Mouse (Mus musculus) myocyte (in vitro differentiated cells): ENCODE measurements at regions not wholly inside any gene's neighbourhood (a gene's known extent, or its start where the extent isn't known, plus 50 kb on each side); places are given as distances from the start of the nearest gene placed in this dataset.

Experiments
- H3K27me3 ChIP-seq: one replicate; pipeline ENCODE4 v1.6.1; 2011; ENCODE audit not compliant: control insufficient read depth, insufficient read depth, insufficient read length
- H3K36me3 ChIP-seq: one replicate; pipeline ENCODE4 v1.6.1; 2011; ENCODE audit not compliant: control insufficient read depth, insufficient read depth
- H3K4me2 ChIP-seq: one replicate; pipeline ENCODE4 v1.6.1; 2011; ENCODE audit warnings: low read depth, control low read depth
- H3K4me3 ChIP-seq: one replicate; pipeline ENCODE4 v1.5.1; 2011; ENCODE audit warnings: mild to moderate bottlenecking, control low read depth, moderate library complexity
- H3K79me2 ChIP-seq: one replicate; pipeline ENCODE4 v1.6.1; 2011; ENCODE audit not compliant: control insufficient read depth, insufficient read depth
- H3ac ChIP-seq: one replicate; pipeline ENCODE4 v1.6.1; 2011; ENCODE audit not compliant: control insufficient read depth, insufficient read length
- CEBPB ChIP-seq: IDR thresholded peaks from 2 replicates; pipeline ENCODE4 v1.6.1; 2011; ENCODE audit warnings: mild to moderate bottlenecking, moderate library complexity; ENCODE audit not compliant: poor library complexity, insufficient read depth, severe bottlenecking
- E2F4 ChIP-seq: IDR thresholded peaks from one replicate; pipeline ENCODE4 v1.6.1; 2011; ENCODE audit warnings: mild to moderate bottlenecking, control low read depth, moderate library complexity; ENCODE audit not compliant: insufficient read depth
- MAX ChIP-seq: IDR thresholded peaks from one replicate; pipeline ENCODE4 v1.6.1; 2011; ENCODE audit warnings: low read depth, mild to moderate bottlenecking, control low read depth
- MYOD1 ChIP-seq, 3 experiments: IDR thresholded peaks; one replicate each; pipeline ENCODE4 v1.6.1; 2011; ENCODE audit warnings: control low read depth in 2 of 3, low read depth in 2 of 3, mild to moderate bottlenecking in 2 of 3, moderate library complexity in 1 of 3; ENCODE audit not compliant: insufficient read length in 2 of 3, control insufficient read depth in 1 of 3
- MYOG ChIP-seq, 3 experiments: IDR thresholded peaks; one replicate each; pipeline ENCODE4 v1.6.1; 2011; ENCODE audit warnings: control low read depth in 2 of 3, low read depth in 2 of 3, mild to moderate bottlenecking in 2 of 3; ENCODE audit not compliant: insufficient read length in 2 of 3, control insufficient read depth in 1 of 3, insufficient read depth in 1 of 3
- POLR2A ChIP-seq: IDR thresholded peaks from one replicate; pipeline ENCODE4 v1.6.1; 2011; ENCODE audit warnings: low read depth, mild to moderate bottlenecking, control low read depth, moderate library complexity; ENCODE audit not compliant: insufficient read length
- POLR2AphosphoS2 ChIP-seq: IDR thresholded peaks from one replicate; pipeline ENCODE4 v1.6.1; 2011; ENCODE audit warnings: low read depth, control low read depth; ENCODE audit not compliant: insufficient read length
- REST ChIP-seq: IDR thresholded peaks from one replicate; pipeline ENCODE4 v1.6.1; 2011; ENCODE audit warnings: mild to moderate bottlenecking, control low read depth, moderate library complexity; ENCODE audit not compliant: insufficient read depth, insufficient read length
- SRF ChIP-seq: IDR thresholded peaks from one replicate; pipeline ENCODE4 v1.6.1; 2011; ENCODE audit warnings: low read depth; ENCODE audit not compliant: control insufficient read depth, insufficient read length
- TCF12 ChIP-seq: IDR thresholded peaks from one replicate; pipeline ENCODE4 v1.6.1; 2011; ENCODE audit warnings: mild to moderate bottlenecking, control low read depth; ENCODE audit not compliant: poor library complexity, insufficient read depth, severe bottlenecking
- TCF3 ChIP-seq: IDR thresholded peaks from one replicate; pipeline ENCODE4 v1.6.1; 2011; ENCODE audit warnings: low read depth, control low read depth; ENCODE audit not compliant: insufficient read length
- USF1 ChIP-seq: IDR thresholded peaks from one replicate; pipeline ENCODE4 v1.6.1; 2011; ENCODE audit warnings: low read depth, mild to moderate bottlenecking, control low read depth, moderate library complexity

DNA sequence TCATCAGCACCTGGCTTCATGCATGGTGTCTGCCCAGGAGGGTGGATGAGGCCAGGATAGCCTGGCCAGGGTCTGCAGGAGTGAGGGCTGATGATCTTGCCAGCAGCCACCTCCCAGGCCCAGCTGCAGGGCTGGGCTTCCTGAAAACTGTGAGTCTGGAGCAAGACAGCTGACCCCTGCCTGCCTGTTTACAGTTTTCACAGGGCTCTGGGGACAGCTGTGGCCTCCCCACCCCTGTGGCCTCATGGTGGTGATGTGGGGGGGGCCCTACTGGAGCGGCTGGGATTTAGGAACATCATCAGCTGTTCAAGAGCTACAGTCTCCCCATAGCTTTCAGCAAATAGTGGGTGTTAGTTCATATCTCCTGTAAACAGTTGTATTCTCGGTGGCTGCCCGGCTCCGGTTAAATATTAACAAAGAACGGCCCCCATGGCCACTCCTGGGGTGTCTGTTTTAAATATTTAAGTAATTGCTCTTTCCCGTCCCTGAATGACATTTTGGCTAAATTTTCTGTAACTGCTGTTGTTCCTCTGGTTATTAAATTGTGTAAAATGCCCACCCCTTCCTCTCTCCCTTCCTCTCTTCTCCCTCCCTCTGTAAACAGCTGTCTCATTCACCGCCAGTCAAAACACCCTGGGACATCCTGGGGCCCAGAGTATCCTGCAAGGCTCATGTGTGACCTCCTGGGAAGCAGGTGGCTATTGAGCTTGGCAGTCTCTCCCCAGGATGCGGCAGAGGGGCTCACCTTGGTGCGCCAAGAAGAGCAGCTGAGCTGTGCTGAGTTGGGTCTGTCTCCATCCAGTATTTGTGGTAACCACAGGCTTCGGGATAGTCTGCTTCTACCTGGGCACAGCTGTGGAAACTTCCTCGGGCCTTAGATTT, 57.9 kb upstream of the Pcsk6 start:
- H3K27me3 ChIP-seq = no peaks in the 10 kb centered on the region
- TF ChIP-seq CEBPB (no peak), E2F4 (no peak), MYOD1 (IDR thresholded peaks at IDR 0.05; ENCODE audit: control insufficient read depth in 1 of 3, insufficient read length in 2 of 3, low read depth in 2 of 3) (peak in 2 of 3 experiments; percentile 60 to 86), SRF (no peak), POLR2A (no peak), POLR2AphosphoS2 (no peak), MYOG (IDR thresholded peaks at IDR 0.05; ENCODE audit: control insufficient read depth in 1 of 3, insufficient read depth in 1 of 3, insufficient read length in 2 of 3, low read depth in 2 of 3) (peak; percentile 29 to 96 (median 72)), MAX (no peak), USF1 (no peak), TCF3 (peak; percentile 72), TCF12 (peak; percentile 65), REST (no peak)

More for the DNA sequence above, 57.9 kb upstream of the Pcsk6 start:
- Histone ChIP-seq H3ac (no peak overlapping the region), H3K79me2 (no peaks in the 10 kb centered on the region), H3K4me3 (no peak overlapping the region), H3K36me3 (no peaks in the 10 kb centered on the region), H3K4me2 (peak overlapping the region; percentile 39)
